ENCODE assay signal across 9 mouse cellular contexts in the genomic region with DNA sequence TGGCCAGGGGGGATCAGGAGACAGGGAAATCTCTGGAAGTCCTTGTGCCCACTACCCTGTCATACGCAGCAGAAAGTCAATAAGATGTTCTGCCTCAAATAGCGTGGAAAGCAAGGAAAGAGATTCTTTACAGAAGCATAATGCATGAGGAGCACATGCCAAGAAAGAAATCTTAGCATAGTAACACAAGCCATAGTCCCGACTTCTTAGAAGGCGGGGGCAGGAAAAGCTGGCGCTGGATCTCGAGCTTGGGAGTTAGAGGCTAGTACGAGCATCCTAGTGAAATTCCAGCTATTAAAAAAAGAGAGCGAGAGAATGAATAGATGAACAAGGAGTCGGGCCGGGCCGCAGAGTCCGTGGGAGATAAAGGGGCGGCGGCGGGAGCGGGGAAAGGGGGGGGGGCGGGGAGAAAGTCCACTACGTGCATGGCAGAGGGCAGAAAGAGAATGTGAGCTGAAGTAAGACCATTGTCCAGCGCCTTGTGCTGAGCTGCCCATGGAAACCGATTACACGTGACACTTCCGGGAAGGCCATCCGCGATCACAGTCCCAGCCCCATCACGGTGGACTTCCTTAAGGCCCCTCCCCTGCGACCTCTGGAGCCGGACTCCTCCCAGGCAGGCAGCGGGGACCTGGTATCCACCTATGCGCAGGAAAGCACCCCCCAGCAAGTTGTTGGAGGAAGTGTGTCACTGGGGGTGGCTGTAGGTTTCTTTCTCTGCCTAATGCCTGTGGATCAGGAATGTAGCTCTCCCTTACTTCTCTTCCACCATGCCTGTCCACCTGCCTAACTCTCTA. TPM values are rescaled to one million over a fixed set of nuclear protein-coding genes. Genes with fewer than 3 reads are reported as not detected.
DNase-seq lines count a peak whose midpoint lies in the region; ATAC-seq and TF ChIP-seq lines count a peak whose summit lies in the region.
"Had no signal": no experiment of that assay in that cellular context is flagged by ENCODE, and none has a peak within 500 bp of the region (broad histone marks: within the 10 kb centered on the region; RNA-seq: fewer than 3 reads in every experiment).

No protein-coding gene starts in this region.

- peaks cover 15% of the 10 kb centered on the region for H3K27me3 ChIP-seq in erythroblast, embryonic 14.5 days (ENCODE audit: control insufficient read depth)
- no peaks in the 10 kb centered on the region for H3K27me3 ChIP-seq in forebrain, postnatal 0 days (ENCODE audit: insufficient read depth, low read length)
- no peaks in the 10 kb centered on the region for H3K27me3 ChIP-seq in hindbrain, embryonic 16.5 days (replicated peaks; ENCODE audit: control insufficient read depth, insufficient read depth, low read length)
- H3K27me3 ChIP-seq in midbrain, embryonic 13.5 days, result no peaks in the 10 kb centered on the region; the same call in 1 of the 2 replicates
- H3K27me3 ChIP-seq: CH12.LX had no signal

- no peak for TF ChIP-seq CTCF in forebrain, postnatal 0 days (IDR thresholded peaks at IDR 0.05; ENCODE audit: low read depth)

- H3K9me3 ChIP-seq in erythroblast, embryonic 14.5 days (ENCODE audit: control insufficient read depth, low read length), result no peaks in the 10 kb centered on the region
- H3K9me3 ChIP-seq in forebrain, postnatal 0 days (ENCODE audit: low read length), result no peaks in the 10 kb centered on the region
- no peaks in the 10 kb centered on the region for H3K9me3 ChIP-seq in hindbrain, embryonic 16.5 days (ENCODE audit: control insufficient read depth, low read length)
- H3K9me3 ChIP-seq in midbrain, embryonic 13.5 days, result no peaks in the 10 kb centered on the region

- 5% methylated on average over 29 of the region's 29 CpGs for WGBS in forebrain, postnatal 0 days
- WGBS in hindbrain, embryonic 16.5 days, result 5% methylated on average over 28 of the region's 29 CpGs
- WGBS in midbrain, embryonic 13.5 days, result 7% methylated on average over 29 of the region's 29 CpGs

- H3K9ac ChIP-seq in forebrain, postnatal 0 days, result peak overlapping the region; percentile 40
- H3K9ac ChIP-seq in hindbrain, embryonic 16.5 days (ENCODE audit: low read depth, low read length), result peak overlapping the region; percentile 69
- H3K9ac ChIP-seq in midbrain, embryonic 13.5 days (replicated peaks), result peak overlapping the region; percentile 60

- H3K27ac ChIP-seq in forebrain, postnatal 0 days (ENCODE audit: low read depth, low read length), result peak overlapping the region; percentile 21; the same call in 1 of the 2 replicates
- H3K27ac ChIP-seq in hindbrain, embryonic 16.5 days (ENCODE audit: low read depth, low read length), result peak overlapping the region; percentile 54
- no peak overlapping the region for H3K27ac ChIP-seq in midbrain, embryonic 13.5 days

- peak overlapping the region; percentile 52 for H3K4me3 ChIP-seq in erythroblast, embryonic 14.5 days (replicated peaks)
- H3K4me3 ChIP-seq in forebrain, postnatal 0 days (ENCODE audit: low read depth, low read length), result peak overlapping the region; percentile 25
- H3K4me3 ChIP-seq in hindbrain, embryonic 16.5 days (ENCODE audit: low read length), result peak overlapping the region; percentile 39
- H3K4me3 ChIP-seq in midbrain, embryonic 13.5 days (replicated peaks), result peak overlapping the region; percentile 36

- peak; percentile 58 for DNase-seq in adrenal gland, postnatal 10 days
- peak; percentile 53 for DNase-seq in forebrain, postnatal 0 days
- DNase-seq in liver, result peak; percentile 63

- ATAC-seq in erythroblast, adult 5-6 weeks (replicated peaks; ENCODE audit: low FRiP score, poor library complexity, severe bottlenecking), result no peak
- 0 out of 2 replicates have a peak, but pooled peaks have one; percentile 48 for ATAC-seq in forebrain, postnatal 0 days
- peak; percentile 67; the same call in 1 of the 2 replicates for ATAC-seq in hindbrain, embryonic 16.5 days
- ATAC-seq in midbrain, embryonic 13.5 days, result peak; percentile 67; the same call in 1 of the 2 replicates
- ATAC-seq in inflammation-experienced regulatory T-cells, adult 6 months, result no peak

- H3K36me3 ChIP-seq in erythroblast, embryonic 14.5 days (ENCODE audit: control insufficient read depth), result no peaks in the 10 kb centered on the region
- H3K36me3 ChIP-seq in forebrain, postnatal 0 days (ENCODE audit: insufficient read depth), result no peaks in the 10 kb centered on the region
- H3K36me3 ChIP-seq in hindbrain, embryonic 16.5 days (ENCODE audit: control insufficient read depth, insufficient read depth, low read length), result no peaks in the 10 kb centered on the region
- H3K36me3 ChIP-seq in midbrain, embryonic 13.5 days, result no peaks in the 10 kb centered on the region

- peak overlapping the region; percentile 62 for H3K4me2 ChIP-seq in forebrain, postnatal 0 days (ENCODE audit: low read depth)
- H3K4me2 ChIP-seq in hindbrain, embryonic 16.5 days (ENCODE audit: low read length), result peak overlapping the region; percentile 74
- H3K4me2 ChIP-seq in midbrain, embryonic 13.5 days (replicated peaks), result peak overlapping the region; percentile 60

- peaks cover 21% of the 10 kb centered on the region for H3K4me1 ChIP-seq in erythroblast, embryonic 14.5 days (ENCODE audit: control insufficient read depth)
- H3K4me1 ChIP-seq in forebrain, postnatal 0 days (ENCODE audit: insufficient read depth), result 0 out of 2 replicates have a peak, but pooled peaks cover 8% of the 10 kb centered on the region
- H3K4me1 ChIP-seq in hindbrain, embryonic 16.5 days (ENCODE audit: control insufficient read depth, insufficient read depth, low read depth, low read length), result peaks cover 7% of the 10 kb centered on the region; the same call in 1 of the 2 replicates
- H3K4me1 ChIP-seq in midbrain, embryonic 13.5 days (replicated peaks), result peaks cover 10% of the 10 kb centered on the region

RNA-seq across cellular contexts. Expression of gene Cdc42, which starts 12.6 kb away (rescaled TPM):
- polyA plus RNA-seq in erythroblast, embryonic 14.5 days (2012), result 1.5 and 1.7 TPM in 2 replicates
- 236 and 252 TPM in 2 replicates for total RNA-seq in erythroblast, adult 5-6 weeks (2015; ENCODE audit: low replicate concordance)
- 105 and 186 TPM in 2 replicates for total RNA-seq in erythroblast, adult 5-6 weeks (2017; ENCODE audit: low replicate concordance)
- 100 to 1,000 TPM; 348 to 351 TPM for total RNA-seq in adrenal gland, postnatal 10 days (2021)
- total RNA-seq in forebrain, postnatal 0 days (2014; rRNA removed), result 699 and 735 TPM in 2 replicates
- 1,221 and 1,252 TPM in 2 replicates for polyA plus RNA-seq in forebrain, postnatal 0 days (2015; fragmentation: Nextera tagmentation; extraction: Ambion mirVana)
- 975 and 1,060 TPM in 2 replicates for polyA plus RNA-seq in hindbrain, embryonic 16.5 days (2015; fragmentation: Nextera tagmentation; extraction: Ambion mirVana)
- polyA plus RNA-seq in midbrain, embryonic 13.5 days (2015; fragmentation: Nextera tagmentation; extraction: Ambion mirVana), result 749 and 804 TPM in 2 replicates
- 1,000 to 10,000 TPM in 1 of 3 experiments, 100 to 1,000 TPM in 2; 615 to 1,059 (median 624) TPM for polyA plus RNA-seq in inflammation-experienced regulatory T-cells, adult 6 months (2017; shearing (Covaris generic))

RNA-seq across cellular contexts. Expression of gene Cela3a, which starts 39.4 kb away (rescaled TPM):
- polyA plus RNA-seq in erythroblast, embryonic 14.5 days (2012), result not detected in 2 replicates
- not detected in 2 replicates for total RNA-seq in erythroblast, adult 5-6 weeks (2015; ENCODE audit: low replicate concordance)
- not detected in 2 replicates for total RNA-seq in erythroblast, adult 5-6 weeks (2017; ENCODE audit: low replicate concordance)
- not detected for total RNA-seq in adrenal gland, postnatal 10 days (2021)
- total RNA-seq in forebrain, postnatal 0 days (2014; rRNA removed), result not detected in 2 replicates
- polyA plus RNA-seq in forebrain, postnatal 0 days (2015; fragmentation: Nextera tagmentation; extraction: Ambion mirVana), result not detected in 2 replicates
- not detected in 2 replicates for polyA plus RNA-seq in hindbrain, embryonic 16.5 days (2015; fragmentation: Nextera tagmentation; extraction: Ambion mirVana)
- polyA plus RNA-seq in midbrain, embryonic 13.5 days (2015; fragmentation: Nextera tagmentation; extraction: Ambion mirVana), result not detected in 2 replicates
- not detected for polyA plus RNA-seq in inflammation-experienced regulatory T-cells, adult 6 months (2017; shearing (Covaris generic))
- total RNA-seq: CH12.LX had no signal

Comparison
In these comparisons a context has a peak if more than half of its experiments do, and no peak if none do; other contexts are left out.
1. ATAC-seq: peak in forebrain, postnatal 0 days (single experiment), hindbrain, embryonic 16.5 days (single experiment) and midbrain, embryonic 13.5 days (single experiment); none in erythroblast, adult 5-6 weeks (single experiment) and inflammation-experienced regulatory T-cells, adult 6 months (single experiment).
2. RNA of gene Cdc42, which starts 12.6 kb away (polyA plus RNA-seq): 1,221 to 1,252 TPM in forebrain, postnatal 0 days, 975 to 1,060 TPM in hindbrain, embryonic 16.5 days, 749 to 804 TPM in midbrain, embryonic 13.5 days and 615 to 1,059 TPM in inflammation-experienced regulatory T-cells, adult 6 months; 1.5 to 1.7 TPM in erythroblast, embryonic 14.5 days; every median in the first group is over 100 times any median in the second.
3. Peak in every context shown above with its lines, with median percentiles within 50 percentile points of each other: H3K4me3 ChIP-seq, DNase-seq, H3K4me2 ChIP-seq and H3K9ac ChIP-seq.